Mouse (Mus musculus) bone marrow macrophage, adult 2 months (primary cell): ENCODE data around the gene Ftl1-ps1.

Source experiments
- CTCF ChIP-seq: IDR thresholded peaks from 2 replicates; pipeline ENCODE4 v1.5.1; 2012; ENCODE audit warnings: low read depth, mild to moderate bottlenecking, low read length, moderate library complexity
- POLR2A ChIP-seq: IDR thresholded peaks from 2 replicates; pipeline ENCODE4 v1.6.1; 2012; ENCODE audit warnings: mild to moderate bottlenecking, low read depth, low read length, borderline replicate concordance

- TF ChIP-seq POLR2A (no peak), CTCF (no peak)
Measured at GRCm38 (mm10) chr13:74363176-74363858, 36.2 kb upstream of the Ftl1-ps1 start.
